Mouse (Mus musculus): ENCODE measurements at regions not wholly inside any gene's neighbourhood (a gene's known extent, or its start where the extent isn't known, plus 50 kb on each side); places are given as distances from the start of the nearest gene placed in this dataset.
"Not testable (repeated sequence)": the region's sequence is repeated elsewhere in the genome, so short reads cannot be mapped to it uniquely, and the experiment has no call there.

GRCm38 (mm10) chrX:159018955-159019354 lies 191.2 kb upstream of the Rps6ka3 start:
- no peak for TF ChIP-seq CTCF (conservative IDR thresholded peaks at IDR 0.05)
- Histone ChIP-seq H3K27ac (no peak overlapping the region), H3K4me3 (no peak overlapping the region)
- DNase-seq (ENCODE audit: low spot score in 2 of 2), result no peak

GRCm38 (mm10) chrX:159026311-159026710 lies 183.8 kb upstream of the Rps6ka3 start:
- no peak for TF ChIP-seq CTCF (conservative IDR thresholded peaks at IDR 0.05)
- no peak for DNase-seq (ENCODE audit: low spot score in 2 of 2)

DNA sequence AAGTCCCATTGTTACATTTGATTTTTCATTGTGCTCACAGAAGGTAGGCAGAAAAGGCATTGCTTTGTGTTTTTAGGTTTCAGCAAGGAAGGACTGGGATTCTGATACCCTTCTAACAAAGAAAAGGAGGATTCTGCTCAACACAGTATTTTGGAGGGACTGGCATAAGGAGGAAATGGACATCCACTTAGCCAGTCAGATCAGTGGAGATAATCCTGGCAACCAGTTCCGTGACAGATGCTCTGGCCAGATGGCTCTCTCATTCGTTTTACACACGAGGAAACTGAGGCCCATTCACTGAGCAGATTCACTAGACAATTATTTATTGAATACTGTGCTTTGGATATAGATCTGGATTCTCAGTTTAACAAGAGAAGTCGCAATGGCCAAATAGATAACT lies 178.2 kb upstream of the Rps6ka3 start:
- no peak overlapping the region for H3K27ac ChIP-seq
- no peak for DNase-seq (ENCODE audit: low spot score in 2 of 2)
- no peak overlapping the region for H3K4me3 ChIP-seq
- TF ChIP-seq CTCF (conservative IDR thresholded peaks at IDR 0.05), result no peak

More at GRCm38 (mm10) chrX:159026311-159026710, 183.8 kb upstream of the Rps6ka3 start:
- Histone ChIP-seq H3K27ac (no peak overlapping the region), H3K4me3 (no peak overlapping the region)

DNA sequence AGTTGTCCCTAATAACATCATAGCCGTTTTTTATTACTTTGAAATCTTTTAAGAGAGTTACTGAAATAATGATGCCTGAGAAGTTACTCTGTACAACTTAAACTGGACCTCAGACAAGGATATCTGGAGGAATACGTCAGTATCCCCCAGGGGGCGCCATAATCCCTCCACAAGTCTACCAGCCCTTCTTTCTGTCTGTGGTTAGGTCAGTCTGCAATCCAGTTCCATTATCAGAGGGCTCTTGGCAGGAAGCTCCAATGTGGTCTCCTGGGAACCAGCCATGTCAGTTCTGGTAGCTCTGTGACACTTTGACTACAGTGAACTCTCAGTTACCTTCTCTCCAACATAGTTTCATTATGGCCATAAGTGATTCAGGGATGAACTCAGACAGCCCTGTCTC lies 166.7 kb upstream of the Rps6ka3 start:
- Histone ChIP-seq H3K4me3 (no peak overlapping the region), H3K27ac (no peak overlapping the region)
- TF ChIP-seq CTCF (conservative IDR thresholded peaks at IDR 0.05), result peak; percentile 69
- DNase-seq (ENCODE audit: low spot score in 2 of 2), result peak in 1 of 2 experiments; percentile 21

DNA sequence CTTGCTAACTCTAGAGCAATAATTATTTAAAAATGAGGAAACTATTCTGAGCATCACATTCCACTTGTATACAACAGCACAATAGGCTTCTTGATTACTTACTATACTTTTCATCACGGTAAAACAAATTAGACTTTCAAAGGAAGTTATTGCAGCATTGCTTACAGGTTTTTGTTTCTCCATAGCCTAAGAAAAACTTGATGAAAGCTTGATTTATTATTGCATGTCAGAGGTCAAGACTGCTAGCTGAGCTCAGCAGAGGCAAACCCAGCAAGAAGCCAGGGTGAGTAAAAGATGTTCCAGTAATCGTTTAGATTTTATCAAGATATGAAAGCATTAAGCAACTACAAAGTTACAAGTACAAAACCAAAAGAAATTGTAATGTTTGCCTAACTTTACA lies 162.2 kb upstream of the Rps6ka3 start:
- TF ChIP-seq CTCF (conservative IDR thresholded peaks at IDR 0.05), result no peak
- Histone ChIP-seq H3K4me3 (no peak overlapping the region), H3K27ac (no peak overlapping the region)
- no peak for DNase-seq (ENCODE audit: low spot score in 2 of 2)

GRCm38 (mm10) chrX:159055689-159056461 lies 154.2 kb upstream of the Rps6ka3 start:
- no peak for TF ChIP-seq CTCF (conservative IDR thresholded peaks at IDR 0.05)
- DNase-seq (ENCODE audit: low spot score in 2 of 2), result no peak
- Histone ChIP-seq H3K4me3 (no peak overlapping the region), H3K27ac (no peak overlapping the region)

DNA sequence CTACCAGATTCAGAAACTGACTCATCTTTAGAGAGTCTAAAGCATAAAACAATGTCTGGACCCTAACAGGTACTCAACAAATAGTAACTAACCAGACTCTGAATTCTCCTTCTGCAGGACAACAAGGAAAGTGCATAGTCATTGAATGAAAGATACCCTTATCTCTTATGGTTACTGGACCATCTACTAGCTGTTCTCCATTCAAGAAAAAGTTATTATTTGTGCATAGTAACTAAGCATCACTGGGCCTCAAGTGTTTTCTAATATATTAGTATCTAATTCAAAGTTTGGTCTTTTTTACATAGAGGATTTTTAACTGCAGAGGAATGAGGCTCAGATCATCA lies 153.7 kb upstream of the Rps6ka3 start:
- no peak for TF ChIP-seq CTCF (conservative IDR thresholded peaks at IDR 0.05)
- no peak for DNase-seq (ENCODE audit: low spot score in 2 of 2)
- Histone ChIP-seq H3K4me3 (no peak overlapping the region), H3K27ac (no peak overlapping the region)

DNA sequence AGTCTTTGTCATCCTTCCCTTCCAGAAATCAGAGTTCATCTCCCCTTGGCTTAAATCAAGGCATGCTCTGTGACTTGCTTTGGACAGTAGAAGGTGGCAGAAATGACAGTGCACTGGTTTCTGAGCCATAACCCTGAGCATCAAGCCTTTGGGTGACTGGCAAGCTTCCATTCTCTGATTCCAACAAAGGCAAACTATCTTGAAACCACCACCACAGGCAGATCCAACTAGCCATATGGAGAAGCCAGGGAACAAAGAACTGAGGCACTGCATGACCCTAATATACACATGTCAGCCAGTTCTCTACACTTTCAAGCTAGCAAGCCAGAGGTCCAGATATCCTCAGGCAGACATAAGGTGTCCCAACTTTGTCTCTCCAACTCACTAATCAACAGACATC lies 151.2 kb upstream of the Rps6ka3 start:
- TF ChIP-seq CTCF (conservative IDR thresholded peaks at IDR 0.05), result no peak
- DNase-seq (ENCODE audit: low spot score in 2 of 2), result no peak
- no peak overlapping the region for H3K4me3 ChIP-seq
- H3K27ac ChIP-seq, result no peak overlapping the region

GRCm38 (mm10) chrX:159061322-159061721 lies 148.8 kb upstream of the Rps6ka3 start:
- Histone ChIP-seq H3K27ac (no peak overlapping the region), H3K4me3 (no peak overlapping the region)
- DNase-seq (ENCODE audit: low spot score in 2 of 2), result no peak
- no peak for TF ChIP-seq CTCF (conservative IDR thresholded peaks at IDR 0.05)

GRCm38 (mm10) chrX:159066212-159066611 lies 143.9 kb upstream of the Rps6ka3 start:
- DNase-seq (ENCODE audit: low spot score in 2 of 2), result no peak
- H3K27ac ChIP-seq, result no peak overlapping the region

DNA sequence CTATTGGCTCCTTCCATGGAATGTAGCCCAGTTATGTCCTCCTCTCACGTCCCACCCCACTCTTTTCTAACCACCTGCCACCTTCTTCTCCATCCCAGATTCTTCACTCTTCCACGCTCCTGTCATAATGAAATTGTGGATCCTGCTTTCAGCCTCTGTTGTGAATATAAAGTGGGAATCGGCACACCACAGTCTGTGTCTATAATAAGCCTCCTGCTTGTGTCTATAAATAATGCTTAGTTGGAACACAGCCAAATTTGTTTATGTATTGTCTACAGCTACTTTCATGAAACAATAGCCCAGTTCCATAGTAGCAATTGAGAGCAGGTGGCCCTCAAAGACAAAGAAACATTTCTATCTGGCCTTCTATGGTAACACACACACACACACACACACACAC lies 137.5 kb upstream of the Rps6ka3 start:
- no peak for DNase-seq (ENCODE audit: low spot score in 2 of 2)
- TF ChIP-seq CTCF (conservative IDR thresholded peaks at IDR 0.05), result no peak
- Histone ChIP-seq H3K27ac (no peak overlapping the region), H3K4me3 (no peak overlapping the region)

More at GRCm38 (mm10) chrX:159066212-159066611, 143.9 kb upstream of the Rps6ka3 start:
- no peak for TF ChIP-seq CTCF (conservative IDR thresholded peaks at IDR 0.05)
- H3K4me3 ChIP-seq, result no peak overlapping the region

DNA sequence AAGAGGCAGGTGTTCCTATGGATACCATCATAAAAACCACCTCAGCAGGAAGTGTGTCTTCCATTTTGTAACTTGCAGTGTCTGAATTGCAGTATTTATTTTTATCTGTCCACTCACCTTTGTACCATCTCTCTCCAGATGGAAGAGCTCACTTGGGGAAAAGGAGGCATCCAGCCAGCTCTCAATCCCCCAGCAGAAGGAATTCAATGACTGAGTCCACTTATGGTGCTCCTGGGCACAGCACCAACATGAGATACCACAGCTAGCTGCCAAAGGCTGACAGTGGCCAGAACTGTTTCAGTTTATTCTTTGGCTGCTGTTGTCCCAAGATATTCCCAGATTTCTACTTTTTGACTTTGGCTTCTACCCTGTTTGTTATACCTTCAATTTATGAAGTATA lies 136.6 kb upstream of the Rps6ka3 start:
- Histone ChIP-seq H3K4me3 (no peak overlapping the region), H3K27ac (no peak overlapping the region)
- TF ChIP-seq CTCF (conservative IDR thresholded peaks at IDR 0.05), result no peak
- no peak for DNase-seq (ENCODE audit: low spot score in 2 of 2)

DNA sequence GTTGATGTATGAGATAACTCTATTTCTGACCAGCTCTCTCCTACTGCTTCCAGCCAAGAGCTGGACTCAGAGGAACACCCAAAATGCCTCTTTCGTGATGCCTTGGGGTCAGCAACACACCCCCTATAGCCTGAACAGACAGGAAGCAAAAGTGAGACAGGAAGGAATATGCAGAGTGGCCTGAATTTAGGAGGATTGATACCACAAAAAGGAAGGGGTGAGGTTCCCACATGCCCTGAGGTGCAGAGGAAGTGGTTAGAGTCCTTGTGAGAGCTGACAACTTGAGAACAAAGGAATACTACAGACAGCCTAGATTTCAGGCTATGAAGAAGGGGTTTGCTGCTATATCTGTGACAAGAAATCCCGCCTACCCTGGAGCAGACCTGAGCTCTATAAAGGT lies 129.6 kb upstream of the Rps6ka3 start:
- DNase-seq (ENCODE audit: low spot score in 2 of 2), result no peak
- Histone ChIP-seq H3K4me3 (no peak overlapping the region), H3K27ac (no peak overlapping the region)
- TF ChIP-seq CTCF (conservative IDR thresholded peaks at IDR 0.05), result no peak

GRCm38 (mm10) chrX:159110651-159111050 lies 99.5 kb upstream of the Rps6ka3 start:
- DNase-seq (ENCODE audit: low spot score in 2 of 2); H3K27ac ChIP-seq; H3K4me3 ChIP-seq: not testable (repeated sequence)

All from layer of hippocampus, adult 2 months (tissue).